Mouse (Mus musculus) embryonic facial prominence, embryonic 12.5 days (tissue): ENCODE measurements around the gene Cfap299. TPM values are rescaled to one million over a fixed set of nuclear protein-coding genes. Genes with fewer than 3 reads are reported as not detected.

Source experiments
- ATAC-seq: fragments of 200-750 bp; cut with Nextera tagmentation; 2 replicates; pipeline ENCODE4 v1.8.0; 2017; ENCODE audit not compliant: insufficient number of reproducible peaks, insufficient read depth, low FRiP score, low TSS enrichment
- H3K27ac ChIP-seq: fragments of 300-500 bp; sonication (generic); 2 replicates; pipeline ENCODE4 v1.5.1; 2016; ENCODE audit warnings: mild to moderate bottlenecking
- H3K27me3 ChIP-seq: fragments of 300-500 bp; sonication (generic); 2 replicates; pipeline ENCODE4 v1.6.1; 2016; ENCODE audit warnings: mild to moderate bottlenecking, moderate library complexity
- H3K36me3 ChIP-seq: fragments of 300-500 bp; sonication (generic); 2 replicates; pipeline ENCODE4 v1.6.1; 2016; ENCODE audit warnings: mild to moderate bottlenecking
- H3K4me1 ChIP-seq: fragments of 300-500 bp; sonication (generic); 2 replicates; pipeline ENCODE4 v1.6.1; 2016
- H3K4me2 ChIP-seq: fragments of 300-500 bp; sonication (generic); replicated peaks from 2 replicates; pipeline ENCODE4 v1.6.1; 2016; ENCODE audit warnings: mild to moderate bottlenecking, moderate library complexity
- H3K4me3 ChIP-seq: fragments of 300-500 bp; sonication (generic); 2 replicates; pipeline ENCODE4 v1.5.1; 2016; ENCODE audit warnings: mild to moderate bottlenecking
- H3K9ac ChIP-seq: fragments of 300-500 bp; sonication (generic); 2 replicates; pipeline ENCODE4 v1.6.1; 2016; ENCODE audit warnings: mild to moderate bottlenecking, moderate library complexity
- H3K9me3 ChIP-seq: fragments of 300-500 bp; sonication (generic); 2 replicates; pipeline ENCODE4 v1.6.1; 2016; ENCODE audit warnings: mild to moderate bottlenecking, moderate library complexity
- WGBS: fragments of 180-500 bp; shearing (Covaris S2); methylation state at CpG from one replicate; pipeline ENCODE4 v1.1.7; 2016; 5-methylcytosine and 5-hydroxymethylcytosine counted together
- polyA plus RNA-seq: library from polyadenylated mRNA; unstranded; fragments of >200 nt; fragmentation: Nextera tagmentation; extraction: Ambion mirVana; gene quantifications from 2 replicates; pipeline ENCODE4 v1.2.1, GENCODE M21; 2016

Gene Cfap299
- polyA plus RNA-seq, 1 experiment from 2014 or later: 0.83 TPM

DNA sequence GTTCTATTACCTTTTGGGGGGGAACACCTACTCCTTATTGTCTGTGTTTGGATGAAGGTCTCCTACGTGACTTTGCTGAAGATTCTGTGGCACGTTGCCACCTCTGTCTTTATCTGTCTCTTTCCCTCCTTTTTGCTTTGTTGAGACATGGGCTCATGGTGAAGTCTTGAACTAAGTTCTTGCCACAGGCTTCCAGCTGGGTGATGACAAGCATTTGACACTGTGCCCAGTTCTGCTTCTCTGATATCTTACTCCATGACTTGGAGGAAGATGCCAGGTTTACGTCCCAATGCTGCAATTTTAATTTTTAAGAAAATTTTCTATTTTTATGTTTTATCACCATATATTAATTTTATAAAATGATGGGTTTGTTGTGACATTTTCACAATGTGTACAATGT is 147.4 kb downstream of the Cfap299 start:
- H3K4me3 ChIP-seq: no peak overlapping the region
- H3K4me1 ChIP-seq: no peaks in the 10 kb centered on the region
- no peaks in the 10 kb centered on the region for H3K36me3 ChIP-seq
- no peak overlapping the region for H3K27ac ChIP-seq
- H3K27me3 ChIP-seq: no peaks in the 10 kb centered on the region
- no peak overlapping the region for H3K4me2 ChIP-seq
- H3K9ac ChIP-seq: no peak overlapping the region
- 88% methylated on average over 3 of the region's 3 CpGs for WGBS
- ATAC-seq: no peak
- H3K9me3 ChIP-seq: no peaks in the 10 kb centered on the region

DNA sequence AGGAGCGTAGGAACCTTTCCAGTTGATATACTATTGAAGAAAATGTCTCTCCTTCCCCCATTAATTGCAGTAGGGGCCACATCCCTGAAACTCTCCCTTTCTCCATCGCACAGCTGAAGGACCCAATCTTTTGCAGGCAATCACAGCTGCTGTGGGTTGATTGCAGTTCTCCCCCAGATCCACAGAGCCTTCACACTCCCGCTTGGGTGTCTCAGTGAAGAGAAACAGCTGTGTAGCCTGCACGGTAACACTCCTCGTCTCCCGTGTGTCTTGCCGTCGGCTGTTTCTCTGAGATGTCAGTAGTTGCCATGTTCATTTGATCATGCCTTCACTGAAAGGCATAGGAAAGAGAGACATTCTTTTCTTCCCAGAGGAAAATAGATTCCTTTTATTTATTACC is 148.2 kb downstream of the Cfap299 start:
- H3K27ac ChIP-seq: no peak overlapping the region
- no peak for ATAC-seq
- H3K4me3 ChIP-seq: no peak overlapping the region
- no peaks in the 10 kb centered on the region for H3K27me3 ChIP-seq
- H3K9me3 ChIP-seq: no peaks in the 10 kb centered on the region
- no peaks in the 10 kb centered on the region for H3K4me1 ChIP-seq
- no peaks in the 10 kb centered on the region for H3K36me3 ChIP-seq
- 65% methylated on average over 8 of the region's 8 CpGs for WGBS
- no peak overlapping the region for H3K9ac ChIP-seq
- no peak overlapping the region for H3K4me2 ChIP-seq

DNA sequence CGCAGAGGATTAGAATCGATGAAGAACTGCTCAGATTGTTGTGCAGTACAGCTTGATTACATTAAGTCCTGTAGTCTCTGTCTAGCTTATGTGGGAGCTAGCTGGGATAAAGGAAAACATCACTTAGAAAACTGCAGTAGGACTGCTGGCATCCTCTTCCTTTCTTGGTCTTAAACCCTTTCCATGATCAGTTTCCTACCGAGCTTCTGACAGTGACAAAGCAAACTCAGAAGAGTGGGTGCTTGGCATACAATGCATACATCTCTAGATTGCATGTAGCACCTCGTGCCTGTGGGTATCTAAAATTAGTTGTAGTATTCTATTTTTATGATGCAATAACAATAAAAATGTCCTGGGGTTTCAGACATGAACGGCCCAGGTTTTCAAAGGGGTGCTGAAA is 154.4 kb downstream of the Cfap299 start:
- Histone ChIP-seq H3K9me3 (no peaks in the 10 kb centered on the region), H3K4me2 (no peak overlapping the region), H3K4me1 (no peaks in the 10 kb centered on the region), H3K27me3 (no peaks in the 10 kb centered on the region), H3K27ac (no peak overlapping the region), H3K36me3 (no peaks in the 10 kb centered on the region), H3K4me3 (no peak overlapping the region), H3K9ac (no peak overlapping the region)
- 74% methylated on average over 5 of the region's 5 CpGs for WGBS
- no peak for ATAC-seq

DNA sequence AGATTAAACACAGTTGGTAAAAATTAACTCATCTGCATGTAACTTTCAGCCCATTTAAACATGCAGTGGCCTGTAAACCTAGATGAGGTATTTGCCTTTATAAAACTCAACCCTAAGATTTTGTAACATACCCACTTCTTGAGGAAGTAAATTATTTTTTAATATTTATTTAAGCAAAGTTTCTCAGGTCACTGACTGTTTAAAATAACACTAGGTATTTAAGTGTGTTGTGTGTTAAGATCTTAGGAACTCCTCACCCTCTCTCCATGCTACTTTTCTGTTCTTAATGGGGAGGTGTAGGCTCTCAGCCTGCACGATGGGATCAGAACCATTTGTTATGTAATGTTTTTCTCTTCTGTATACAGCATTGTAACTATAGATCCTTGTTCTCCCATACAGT is 156.1 kb downstream of the Cfap299 start:
- H3K9ac ChIP-seq: no peak overlapping the region
- no peak overlapping the region for H3K27ac ChIP-seq
- no peak overlapping the region for H3K4me2 ChIP-seq
- H3K27me3 ChIP-seq: no peaks in the 10 kb centered on the region
- 68% methylated on average over 1 of the region's 1 CpGs for WGBS
- H3K4me3 ChIP-seq: no peak overlapping the region
- no peaks in the 10 kb centered on the region for H3K4me1 ChIP-seq
- no peaks in the 10 kb centered on the region for H3K36me3 ChIP-seq
- no peaks in the 10 kb centered on the region for H3K9me3 ChIP-seq
- ATAC-seq: no peak

DNA sequence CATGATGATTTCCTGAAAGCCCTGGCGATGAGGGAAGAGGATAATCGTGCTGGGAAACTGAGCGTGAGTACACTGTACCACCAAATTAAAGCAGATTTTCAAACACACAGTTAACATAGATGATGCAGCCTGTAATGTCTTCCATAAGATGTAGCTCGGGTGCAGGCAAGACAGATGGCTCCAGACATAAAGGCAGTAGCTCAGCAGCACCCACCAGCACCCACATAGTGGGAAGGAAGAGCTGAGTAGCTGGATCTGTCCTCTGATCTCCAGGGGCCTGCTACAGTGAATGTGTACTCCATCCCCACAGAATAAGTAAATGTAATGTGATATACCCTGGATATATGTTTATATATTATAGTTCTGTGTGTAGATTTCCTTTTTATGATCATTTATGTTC is 169.2 kb downstream of the Cfap299 start:
- Histone ChIP-seq H3K4me3 (no peak overlapping the region), H3K4me2 (no peak overlapping the region), H3K9ac (no peak overlapping the region), H3K27ac (no peak overlapping the region), H3K9me3 (no peaks in the 10 kb centered on the region), H3K27me3 (no peaks in the 10 kb centered on the region), H3K4me1 (no peaks in the 10 kb centered on the region), H3K36me3 (no peaks in the 10 kb centered on the region)
- no peak for ATAC-seq
- WGBS: 82% methylated on average over 4 of the region's 4 CpGs

DNA sequence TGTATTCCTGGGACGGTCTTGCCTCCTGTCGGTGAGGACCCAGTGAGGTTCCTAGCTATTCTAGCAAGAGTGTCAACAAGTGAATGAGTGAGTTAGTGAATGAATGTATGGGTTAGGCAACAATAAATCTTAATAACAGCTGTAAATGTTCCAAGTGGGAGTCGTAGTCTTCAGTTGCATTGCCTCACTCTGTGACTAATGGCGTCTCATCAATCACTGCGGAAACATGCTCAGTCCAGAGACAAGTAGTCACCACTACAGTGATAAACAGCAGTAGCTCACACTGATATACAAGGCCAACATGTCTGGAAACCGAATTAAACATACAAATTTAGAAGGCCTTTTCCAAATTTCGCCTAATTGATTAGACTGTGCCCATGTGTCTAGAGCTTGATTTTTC is 187.1 kb downstream of the Cfap299 start:
- Histone ChIP-seq H3K4me3 (no peak overlapping the region), H3K27ac (no peak overlapping the region), H3K9me3 (no peaks in the 10 kb centered on the region), H3K27me3 (no peaks in the 10 kb centered on the region), H3K4me1 (no peaks in the 10 kb centered on the region), H3K4me2 (no peak overlapping the region), H3K9ac (no peak overlapping the region), H3K36me3 (no peaks in the 10 kb centered on the region)
- no peak for ATAC-seq
- WGBS: 84% methylated on average over 7 of the region's 7 CpGs

DNA sequence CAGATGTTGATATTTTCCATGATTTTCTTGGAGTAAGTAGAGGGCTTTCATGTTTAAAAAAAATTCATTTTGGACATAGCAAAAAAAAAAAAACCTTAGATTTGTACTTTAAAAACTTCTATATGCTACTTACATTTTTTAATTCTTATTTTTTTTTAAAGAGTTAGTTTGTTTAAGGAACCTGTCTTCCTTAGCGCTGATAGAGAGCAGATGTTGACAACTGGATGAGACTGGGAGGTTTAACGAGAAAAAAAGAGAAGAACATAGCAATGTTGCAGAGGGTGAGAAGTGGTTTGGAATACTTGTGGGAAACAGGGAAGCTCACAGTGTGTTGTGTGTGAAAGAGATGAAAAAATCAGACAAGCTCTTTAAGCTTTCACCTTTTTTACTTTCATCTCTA is 191.0 kb downstream of the Cfap299 start:
- no peak for ATAC-seq
- H3K4me3 ChIP-seq: no peak overlapping the region
- no peaks in the 10 kb centered on the region for H3K9me3 ChIP-seq
- H3K36me3 ChIP-seq: no peaks in the 10 kb centered on the region
- H3K9ac ChIP-seq: no peak overlapping the region
- WGBS: 68% methylated on average over 2 of the region's 2 CpGs
- no peak overlapping the region for H3K4me2 ChIP-seq
- H3K27ac ChIP-seq: no peak overlapping the region
- no peaks in the 10 kb centered on the region for H3K27me3 ChIP-seq
- H3K4me1 ChIP-seq: no peaks in the 10 kb centered on the region

DNA sequence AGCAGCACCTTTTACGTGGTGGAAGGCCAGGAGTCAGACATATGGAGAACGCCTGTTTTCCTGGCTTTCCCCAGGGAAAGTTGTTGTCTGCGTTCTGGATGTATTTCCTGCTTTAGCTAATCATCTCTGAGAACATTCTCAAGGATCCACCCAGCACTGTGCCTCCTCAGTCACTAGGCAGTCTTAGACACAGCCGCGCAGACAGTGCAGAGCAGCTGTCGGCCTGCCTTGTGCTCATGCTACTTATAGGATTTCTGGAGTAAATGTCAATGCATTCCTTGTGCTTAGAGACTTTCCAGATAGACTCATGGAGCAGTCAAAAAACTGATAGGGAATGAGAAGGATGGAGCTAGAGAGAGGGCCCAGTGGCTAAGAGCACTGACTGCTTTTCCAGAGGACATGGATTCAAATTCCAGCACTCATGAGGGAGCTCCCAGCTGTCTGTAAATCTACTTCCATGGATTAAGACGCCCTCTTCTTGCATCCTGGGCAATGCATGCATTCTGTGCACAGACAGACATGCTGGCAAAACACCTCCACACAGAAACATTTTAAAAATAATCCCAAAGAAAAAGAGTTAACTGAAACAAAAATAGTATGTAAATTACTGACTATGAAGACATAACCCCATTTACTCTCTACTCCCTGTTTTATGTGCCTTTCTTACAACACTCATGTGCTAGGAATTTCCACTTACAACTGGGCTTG is 193.3 kb downstream of the Cfap299 start:
- H3K9ac ChIP-seq: no peak overlapping the region
- H3K27ac ChIP-seq: no peak overlapping the region
- no peaks in the 10 kb centered on the region for H3K36me3 ChIP-seq
- ATAC-seq: no peak
- WGBS: 83% methylated on average over 7 of the region's 7 CpGs
- H3K4me1 ChIP-seq: no peaks in the 10 kb centered on the region
- H3K4me2 ChIP-seq: no peak overlapping the region
- no peak overlapping the region for H3K4me3 ChIP-seq
- H3K27me3 ChIP-seq: no peaks in the 10 kb centered on the region
- no peaks in the 10 kb centered on the region for H3K9me3 ChIP-seq

DNA sequence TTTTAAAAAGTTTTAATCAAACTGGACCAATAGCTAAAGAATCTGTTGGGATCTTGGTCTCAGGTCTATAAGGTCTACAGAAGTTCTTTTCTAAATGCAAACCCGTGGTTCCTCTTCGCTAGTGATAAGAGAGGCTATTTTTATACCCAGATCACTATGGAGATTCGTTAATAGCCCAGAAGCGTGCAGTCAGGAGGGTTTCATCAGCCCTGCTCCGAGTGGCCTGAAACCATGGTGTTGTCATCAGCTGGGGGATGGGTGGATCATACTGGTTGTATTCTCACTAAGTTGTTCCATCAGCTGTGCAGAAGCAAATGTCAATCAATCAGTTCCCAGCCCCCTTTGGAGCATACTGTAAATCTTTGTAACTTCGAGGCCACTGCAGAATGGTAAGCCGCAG is 193.9 kb downstream of the Cfap299 start:
- Histone ChIP-seq H3K27me3 (no peaks in the 10 kb centered on the region), H3K4me3 (no peak overlapping the region), H3K36me3 (no peaks in the 10 kb centered on the region), H3K27ac (no peak overlapping the region), H3K4me1 (no peaks in the 10 kb centered on the region), H3K4me2 (no peak overlapping the region), H3K9ac (no peak overlapping the region), H3K9me3 (no peaks in the 10 kb centered on the region)
- 78% methylated on average over 7 of the region's 7 CpGs for WGBS
- ATAC-seq: no peak

DNA sequence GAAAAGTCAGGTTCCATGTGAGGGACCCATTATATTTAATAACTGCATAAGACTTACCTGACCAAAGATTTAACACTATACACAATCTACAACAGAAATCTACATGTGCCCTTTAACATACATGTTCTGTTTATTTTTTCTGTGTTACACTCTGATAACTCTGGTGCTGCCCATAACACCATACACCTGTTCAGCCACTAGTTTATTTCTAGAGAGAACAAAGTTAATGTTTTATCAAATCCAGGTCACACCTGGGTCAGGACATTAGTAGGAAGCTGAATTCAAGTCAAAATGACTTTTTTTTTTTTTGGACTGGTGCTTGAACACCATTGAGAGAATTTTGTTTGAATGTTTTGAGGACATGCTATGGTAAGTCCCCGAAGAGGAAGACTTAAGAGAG is 194.7 kb downstream of the Cfap299 start:
- H3K9ac ChIP-seq: no peak overlapping the region
- no peaks in the 10 kb centered on the region for H3K27me3 ChIP-seq
- ATAC-seq: no peak
- no peak overlapping the region for H3K4me3 ChIP-seq
- H3K4me1 ChIP-seq: no peaks in the 10 kb centered on the region
- H3K4me2 ChIP-seq: no peak overlapping the region
- H3K36me3 ChIP-seq: no peaks in the 10 kb centered on the region
- H3K9me3 ChIP-seq: no peaks in the 10 kb centered on the region
- WGBS: 77% methylated on average over 1 of the region's 1 CpGs
- no peak overlapping the region for H3K27ac ChIP-seq

DNA sequence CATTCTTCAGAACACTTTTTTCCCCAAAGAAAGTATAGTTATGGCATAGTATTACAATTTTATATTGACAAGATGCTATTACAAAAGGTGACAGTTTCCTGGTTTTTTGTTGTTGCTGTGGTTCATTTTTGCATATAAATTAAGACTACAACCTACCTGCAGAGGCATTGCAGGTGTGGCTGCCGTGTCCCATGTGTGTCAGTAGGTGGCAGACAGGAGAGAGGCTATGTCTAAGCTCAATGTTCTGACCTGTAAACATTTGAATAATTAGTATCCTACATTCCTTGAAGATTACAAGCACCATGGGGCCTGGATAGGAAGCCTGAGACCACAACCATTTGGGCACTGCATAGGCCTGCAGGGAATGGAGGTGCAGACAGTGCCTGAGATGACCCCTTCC is 212.2 kb downstream of the Cfap299 start:
- Histone ChIP-seq H3K36me3 (no peaks in the 10 kb centered on the region), H3K9ac (no peak overlapping the region), H3K4me1 (no peaks in the 10 kb centered on the region), H3K4me3 (no peak overlapping the region), H3K27ac (no peak overlapping the region), H3K4me2 (no peak overlapping the region), H3K9me3 (no peaks in the 10 kb centered on the region), H3K27me3 (no peaks in the 10 kb centered on the region)
- 83% methylated on average over 1 of the region's 1 CpGs for WGBS
- no peak for ATAC-seq

DNA sequence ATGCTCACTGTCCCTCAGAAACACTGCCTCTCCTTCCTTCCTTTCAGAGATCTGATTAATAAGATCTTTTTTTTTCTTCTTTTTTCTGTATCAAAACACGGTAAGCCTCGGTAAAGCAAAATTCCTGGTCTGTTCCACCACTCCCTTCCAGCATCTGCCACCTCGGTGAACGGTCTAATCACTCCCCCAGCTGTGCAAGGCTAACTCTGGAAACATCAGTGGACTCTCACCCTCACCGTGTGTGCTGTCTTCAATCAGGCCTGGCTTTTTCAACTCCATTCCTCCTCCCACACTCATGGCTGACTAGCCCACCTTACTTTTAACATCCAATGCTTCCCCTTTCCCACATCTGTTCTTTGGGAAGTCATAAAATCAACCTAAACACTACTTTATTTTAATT is 221.2 kb downstream of the Cfap299 start:
- Histone ChIP-seq H3K4me3 (no peak overlapping the region), H3K9ac (no peak overlapping the region), H3K4me1 (peaks cover 14% of the 10 kb centered on the region), H3K36me3 (no peaks in the 10 kb centered on the region), H3K4me2 (no peak overlapping the region), H3K27me3 (no peaks in the 10 kb centered on the region), H3K27ac (no peak overlapping the region), H3K9me3 (no peaks in the 10 kb centered on the region)
- 23% methylated on average over 5 of the region's 5 CpGs for WGBS
- ATAC-seq: no peak

DNA sequence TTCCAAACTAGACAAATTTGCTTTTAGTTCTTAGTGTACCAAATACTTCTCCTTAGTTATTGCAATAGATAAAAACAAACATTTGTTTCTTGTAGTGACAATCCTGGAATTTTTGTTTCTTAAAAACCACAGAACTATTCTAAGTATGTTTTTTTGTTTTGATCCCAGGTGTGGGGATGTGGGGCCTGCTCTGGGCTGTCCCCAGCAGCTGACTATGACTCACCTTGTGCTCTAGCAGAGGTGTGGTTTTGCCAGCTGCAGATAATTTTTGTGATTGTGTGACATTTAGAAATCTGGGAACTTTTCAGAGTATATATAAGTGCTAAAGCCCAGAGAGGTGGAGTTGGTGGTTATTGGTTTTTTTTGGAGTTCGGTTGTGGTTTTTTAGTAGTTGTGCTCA is 221.8 kb downstream of the Cfap299 start:
- no peaks in the 10 kb centered on the region for H3K36me3 ChIP-seq
- H3K4me1 ChIP-seq: peaks cover 14% of the 10 kb centered on the region
- no peak overlapping the region for H3K4me3 ChIP-seq
- WGBS: 83% methylated on average over 1 of the region's 1 CpGs
- no peaks in the 10 kb centered on the region for H3K9me3 ChIP-seq
- no peaks in the 10 kb centered on the region for H3K27me3 ChIP-seq
- no peak overlapping the region for H3K4me2 ChIP-seq
- H3K9ac ChIP-seq: no peak overlapping the region
- ATAC-seq: no peak
- no peak overlapping the region for H3K27ac ChIP-seq
